Mouse (Mus musculus): ENCODE data around the gene Slc25a51.
"Not testable (repeated sequence)": the region's sequence is repeated elsewhere in the genome, so short reads cannot be mapped to it uniquely, and the experiment has no call there.

DNA sequence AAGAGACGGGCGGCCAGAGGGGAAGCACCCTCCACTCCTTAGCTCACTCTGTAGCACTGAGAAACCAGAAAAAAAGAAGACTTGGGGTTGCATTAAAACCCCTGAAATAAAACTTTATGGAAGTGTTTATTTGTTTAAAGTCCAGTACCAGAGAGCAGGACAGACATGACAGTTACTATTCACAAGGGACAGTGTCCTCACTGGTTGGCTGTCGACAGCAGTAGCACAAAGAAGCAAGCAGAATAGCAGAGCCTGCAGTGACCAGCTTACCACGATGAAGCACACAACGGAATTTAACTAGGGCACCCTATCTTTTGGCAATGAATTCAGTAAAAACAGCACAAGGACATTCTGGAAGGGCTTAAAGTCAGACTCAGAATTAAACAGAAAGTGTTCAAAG, 10.3 kb downstream of the Slc25a51 start:
- TF ChIP-seq POLR2A (IDR thresholded peaks at IDR 0.05; ENCODE audit: low read depth, low read length); CTCF (IDR thresholded peaks at IDR 0.05; ENCODE audit: extremely low read depth, insufficient read length, insufficient replicate concordance, low read depth, low read length): not testable (repeated sequence)

Measured in small intestine, adult 2 months (tissue).